Mouse (Mus musculus): Measurements from ENCODE around the gene Fam71e1.

DNA sequence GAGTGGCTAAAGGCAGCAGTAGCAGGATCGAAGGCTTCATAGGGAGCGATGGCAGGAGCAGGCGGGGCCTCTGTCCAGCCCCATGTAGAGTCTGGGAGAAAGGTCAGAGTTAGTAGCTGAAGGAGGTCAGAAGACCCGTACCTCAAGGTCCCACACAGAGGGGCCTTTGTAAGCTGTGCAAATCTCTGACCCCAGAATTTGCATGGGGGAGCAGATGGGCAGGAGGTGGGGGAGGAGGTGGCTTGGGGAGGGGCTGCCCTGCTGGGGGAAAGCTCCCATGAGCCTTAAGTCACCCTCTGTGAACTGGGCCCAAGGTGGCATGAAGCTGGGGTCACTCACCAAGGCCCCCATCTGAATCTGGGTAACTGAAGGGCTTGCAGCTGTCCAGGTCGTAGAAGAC, 33.1 kb downstream of the Fam71e1 start:
- no peak for TF ChIP-seq CTCF (IDR thresholded peaks at IDR 0.05; ENCODE audit: extremely low read depth, insufficient read depth, insufficient read length, insufficient replicate concordance)
- no peak for TF ChIP-seq POLR2A (IDR thresholded peaks at IDR 0.05; ENCODE audit: low read depth, low read length)

Measured in spleen, adult 2 months (tissue).